Mouse (Mus musculus) megakaryocyte, embryonic 14.5 days (primary cell): Measurements from ENCODE around the gene Ip6k1.

Source experiments
- FLI1 ChIP-seq: IDR thresholded peaks from 2 replicates; pipeline ENCODE4 v1.6.1; 2012; ENCODE audit warnings: low read length, inconsistent platforms, mixed read lengths
- GATA1 ChIP-seq: IDR thresholded peaks from 3 replicates; pipeline ENCODE4 v1.6.1; 2012; ENCODE audit warnings: mixed read lengths, low read length, inconsistent platforms, borderline replicate concordance

DNA sequence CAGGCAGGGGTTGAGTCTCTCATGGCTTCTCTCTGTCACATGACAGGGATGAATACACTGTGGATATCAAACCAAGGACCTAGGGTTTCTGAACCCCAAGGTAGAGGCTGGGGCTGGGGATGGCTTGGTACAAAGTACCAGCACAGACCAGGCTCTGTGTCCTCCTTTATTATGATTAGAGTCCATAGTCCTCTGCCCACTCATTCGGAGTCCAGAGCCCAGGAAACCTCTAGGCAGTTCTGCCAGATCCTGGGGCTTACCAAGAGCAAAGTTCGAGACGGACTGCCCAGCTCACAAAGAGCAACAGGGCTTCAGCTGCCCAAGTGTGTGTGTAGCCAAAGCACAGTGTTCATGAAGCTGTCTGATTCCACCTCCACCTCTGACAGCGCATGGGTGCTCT lies 83.0 kb downstream of the Ip6k1 start:
- TF ChIP-seq FLI1 (no peak), GATA1 (no peak)
